Mouse (Mus musculus) heart, postnatal 4 days (tissue): ENCODE measurements around the gene Lipe. TPM values are rescaled to one million over a fixed set of nuclear protein-coding genes. Genes with fewer than 3 reads are reported as not detected.
"Not testable (repeated sequence)": the region's sequence is repeated elsewhere in the genome, so short reads cannot be mapped to it uniquely, and the experiment has no call there.

Experiments used
- DNase-seq: peaks from one replicate; pipeline ENCODE4 v3.0.0; 2021
- total RNA-seq, 2 experiments: library from RNA; stranded (reverse); gene quantifications; 2 replicates each; pipeline ENCODE4 v1.2.3; 2021

Gene Lipe
- total RNA-seq: 10 to 100 TPM; 20.8 to 22.6 TPM

DNA sequence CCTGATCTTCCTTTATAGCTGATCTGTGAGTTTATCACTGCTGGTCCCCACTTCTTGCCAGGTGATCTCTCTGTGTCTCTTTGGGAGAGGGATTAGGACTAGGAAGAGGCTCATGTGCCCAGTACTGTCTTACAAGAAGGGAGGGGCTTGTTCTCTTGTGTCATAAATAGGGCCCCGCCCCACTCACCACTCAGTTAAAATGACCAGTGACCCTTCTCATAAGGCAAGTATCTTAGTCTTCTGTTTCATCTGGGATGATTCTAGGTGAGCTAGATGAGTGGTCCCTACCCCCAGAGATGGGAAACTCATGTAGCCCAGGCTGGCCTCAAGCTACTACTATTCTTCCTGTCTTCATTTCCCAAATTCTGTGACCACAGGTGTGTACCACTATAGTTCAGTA is at the start of gene Lipe:
Gene Lipe, minus strand, starts transcription at position 101 of the 400 bp plus-strand sequence.
- DNase-seq: no peak

DNA sequence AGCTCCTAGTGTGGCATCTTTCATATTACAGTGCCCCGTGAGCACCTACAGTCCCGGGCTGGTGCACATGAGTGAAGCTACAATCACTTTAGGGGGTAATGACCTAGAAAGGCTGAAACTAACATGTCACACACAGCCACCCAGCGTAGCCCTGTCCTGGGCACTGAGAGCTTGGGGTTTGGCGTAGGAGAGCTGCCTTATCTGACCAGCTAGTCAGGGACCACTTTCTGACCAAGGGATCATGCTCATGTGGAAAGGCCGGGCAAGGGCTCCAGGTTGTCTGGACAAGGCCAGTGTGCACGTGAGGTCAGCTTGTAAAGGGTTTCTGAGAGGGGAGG is 42.3 kb upstream of the Lipe start:
- no peak for DNase-seq

DNA sequence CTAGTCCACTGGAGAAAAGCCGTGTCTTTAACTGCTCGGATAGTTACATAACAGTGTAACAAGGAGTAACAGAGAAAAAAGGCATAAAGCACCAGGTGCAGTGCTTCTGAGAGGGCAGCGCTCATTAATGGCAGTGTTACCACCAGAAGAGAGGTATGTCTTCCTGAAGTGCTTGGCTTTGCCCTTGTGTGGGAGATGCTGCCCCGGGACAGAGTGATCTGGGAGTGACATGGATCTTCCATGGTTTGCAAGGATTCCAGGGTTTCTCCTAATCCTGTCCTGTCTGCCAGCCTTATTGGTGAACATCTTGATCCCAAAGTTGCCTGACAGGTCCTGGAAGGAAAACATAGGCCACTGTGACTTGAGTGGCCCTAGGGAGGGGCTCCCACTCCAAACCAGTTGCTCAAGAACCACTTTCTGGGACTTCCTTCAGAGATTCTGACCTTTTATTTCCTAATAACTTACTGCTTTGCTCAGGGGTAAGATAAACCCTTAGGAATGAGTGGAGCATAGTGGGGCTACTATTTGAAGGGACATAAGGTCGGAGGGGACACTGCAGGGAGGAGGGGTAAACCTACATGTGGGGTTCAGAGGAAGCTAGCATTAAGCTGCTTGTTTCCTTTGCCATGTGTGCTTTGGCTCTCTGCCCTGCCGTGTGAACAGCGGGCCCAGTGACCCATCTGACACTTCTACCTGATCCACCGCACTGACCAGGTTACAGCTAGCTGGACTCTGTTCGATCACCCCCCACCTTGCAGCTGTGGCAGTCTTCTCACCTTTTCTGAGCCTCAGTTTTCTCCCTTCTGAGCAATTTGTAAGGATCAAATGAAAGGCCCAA is 41.7 kb upstream of the Lipe start:
- no peak for DNase-seq

DNA sequence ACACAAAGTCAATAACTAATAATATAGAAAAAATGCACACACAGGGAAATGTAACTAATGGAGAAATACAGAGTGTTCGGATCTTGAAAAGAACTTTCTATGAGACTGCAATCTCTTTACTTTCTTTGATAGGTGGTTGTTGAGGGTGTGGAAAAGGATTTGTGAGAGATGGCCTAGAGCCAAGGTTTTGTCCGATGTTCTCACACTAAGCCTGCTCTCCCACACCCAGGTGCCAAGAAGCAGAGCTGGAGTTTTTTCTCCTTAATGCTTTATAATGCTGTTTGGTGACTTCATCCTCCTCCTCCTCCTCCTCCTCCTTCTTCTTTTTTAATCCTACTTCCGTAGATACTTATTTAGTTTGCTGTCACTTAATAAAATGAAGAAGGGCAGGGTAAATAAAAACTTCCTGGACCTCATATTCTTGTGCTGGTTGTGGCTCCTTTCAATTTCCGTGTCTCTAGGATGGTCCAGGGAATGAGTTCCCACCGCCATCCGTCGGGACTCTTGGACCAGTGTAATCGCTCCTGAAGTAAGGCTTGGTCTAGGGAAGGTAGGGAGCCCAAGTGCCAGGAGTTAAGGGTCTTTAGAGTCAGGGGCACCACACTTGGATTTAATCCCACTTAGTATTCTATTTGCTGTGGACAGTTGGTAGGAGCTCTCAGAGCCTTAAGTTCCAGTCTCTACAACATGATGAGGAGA is 40.8 kb upstream of the Lipe start:
- no peak for DNase-seq

DNA sequence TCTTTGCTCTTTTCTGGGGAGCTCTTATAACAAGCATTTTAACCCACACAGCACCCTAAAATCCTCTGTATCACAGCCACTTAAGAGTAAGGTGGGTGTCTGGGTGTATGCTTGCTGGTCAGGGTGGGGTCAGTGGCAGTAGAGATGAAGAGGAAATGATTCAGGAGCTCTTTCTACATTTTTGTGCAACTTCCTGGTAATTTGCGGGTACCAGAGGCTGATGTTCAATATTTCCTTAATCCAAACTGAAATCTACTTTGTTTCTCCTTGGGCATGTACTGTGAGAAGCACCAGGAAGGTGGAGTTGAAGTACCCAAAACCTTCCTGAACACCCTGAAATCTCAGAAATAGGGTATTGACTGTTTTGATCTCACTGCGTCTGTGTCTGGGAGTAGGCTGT is 38.2 kb upstream of the Lipe start:
- no peak for DNase-seq

DNA sequence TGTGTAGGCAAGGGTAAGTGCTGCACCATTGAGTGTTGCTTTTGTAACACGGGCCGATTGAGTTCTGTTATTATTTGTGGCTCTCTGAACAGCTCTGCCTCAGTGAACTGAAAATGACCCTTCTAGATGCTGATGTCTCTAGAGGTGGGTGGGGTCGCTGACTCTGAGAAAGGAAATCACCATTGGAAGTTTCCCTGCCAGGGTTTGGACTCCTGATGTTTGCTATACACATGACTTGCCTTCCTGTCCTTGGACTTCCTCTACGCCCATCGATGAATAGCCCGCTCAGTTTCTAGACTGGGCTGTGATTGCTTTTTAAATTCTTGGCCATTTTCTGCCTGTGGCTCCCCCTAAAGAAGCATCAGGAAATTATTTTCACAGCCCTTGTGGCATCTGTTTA is 37.7 kb upstream of the Lipe start:
- peak; percentile 32 for DNase-seq

DNA sequence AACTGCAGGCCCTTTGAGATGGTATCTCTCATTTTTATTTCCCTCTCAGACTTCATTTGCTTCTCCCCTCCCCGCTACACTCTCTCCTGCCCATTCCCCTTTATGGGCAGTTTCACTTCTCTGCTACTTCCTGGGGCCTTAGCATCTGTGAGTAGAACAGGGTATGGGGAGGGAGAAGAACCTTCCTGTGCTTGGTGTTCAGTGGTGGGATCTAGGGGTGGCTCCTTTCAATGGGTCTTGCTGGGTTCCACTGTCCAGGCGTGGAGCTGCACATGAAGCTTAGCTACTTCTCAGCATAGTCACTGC is 37.0 kb upstream of the Lipe start:
- no peak for DNase-seq

DNA sequence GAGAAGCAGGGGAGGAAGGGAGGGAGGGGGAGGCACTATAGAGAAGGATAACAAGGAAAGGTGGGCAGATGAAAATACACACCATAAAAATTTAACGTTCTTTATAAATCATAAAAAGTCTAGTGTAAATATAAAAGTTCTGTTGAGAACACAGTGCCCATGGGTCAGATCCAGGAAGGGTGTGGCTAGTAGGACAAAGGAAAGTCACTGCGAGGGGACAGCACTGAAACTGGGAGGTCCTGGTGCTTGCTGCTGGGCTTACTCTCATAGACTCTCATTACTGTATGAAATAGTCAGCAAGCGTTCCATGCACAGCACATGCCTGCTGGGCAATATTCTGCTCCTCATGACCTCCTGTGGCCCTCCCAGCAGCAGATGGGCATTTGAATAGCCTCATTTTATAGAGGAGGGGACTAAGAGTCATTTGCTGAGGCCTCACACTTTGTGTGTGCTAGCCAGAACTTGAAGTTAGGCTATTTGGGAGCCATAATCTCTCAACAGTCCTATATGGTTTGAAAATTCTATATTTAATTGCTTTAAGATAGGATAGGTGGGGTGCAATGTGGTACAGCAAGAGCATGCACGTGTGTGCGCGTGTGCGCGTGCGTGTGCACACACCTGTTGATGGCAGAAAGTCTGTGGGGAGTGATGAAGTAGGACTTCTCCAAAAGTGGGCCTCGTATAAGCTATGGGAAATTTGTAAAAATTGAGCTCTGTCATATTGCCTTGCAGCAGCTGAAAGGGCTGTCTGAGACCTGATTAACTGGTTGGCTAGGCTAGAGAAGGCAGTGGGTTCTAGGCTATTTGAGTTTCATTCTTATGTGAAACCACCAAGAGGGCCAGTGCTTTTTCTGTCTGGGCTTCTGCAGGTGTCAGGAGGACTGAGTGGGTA is 36.4 kb upstream of the Lipe start:
- no peak for DNase-seq

DNA sequence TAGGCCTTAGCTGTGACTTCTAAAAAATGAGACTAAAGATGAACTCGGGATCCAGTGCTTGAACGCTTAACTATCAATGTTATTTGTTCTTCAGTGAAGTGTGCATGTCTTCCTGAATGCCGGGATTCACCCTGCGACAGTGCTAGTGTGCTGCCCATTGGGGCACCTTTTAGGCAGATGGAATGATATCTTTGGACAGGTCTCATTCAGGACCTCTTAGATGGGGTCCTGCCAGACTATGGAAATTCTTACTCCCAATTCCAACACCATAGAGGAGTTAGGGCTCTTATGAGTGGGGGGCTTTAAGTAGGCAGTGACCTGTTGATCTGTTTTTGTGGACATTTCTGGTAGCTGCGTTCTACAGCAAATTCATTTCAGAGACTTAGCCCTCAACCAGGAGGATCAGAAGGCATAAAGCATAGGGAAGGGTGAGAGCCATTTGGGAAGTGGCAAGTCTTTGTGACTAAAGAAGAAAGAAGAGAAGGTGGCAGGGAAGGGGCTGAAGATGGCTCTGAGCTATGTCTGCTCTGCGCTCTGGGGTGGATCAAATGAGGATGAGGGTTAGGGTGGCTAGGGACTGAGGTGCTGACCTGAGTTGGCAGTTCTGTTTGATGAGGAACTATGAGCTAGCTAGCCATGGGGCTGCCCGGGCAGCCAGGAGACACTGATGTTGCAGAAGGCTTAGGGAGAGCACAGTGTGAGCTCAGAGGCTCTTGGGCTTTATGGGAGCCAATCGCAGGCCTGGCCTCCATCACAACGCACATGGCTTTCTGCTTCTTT is 35.5 kb upstream of the Lipe start:
- no peak for DNase-seq

DNA sequence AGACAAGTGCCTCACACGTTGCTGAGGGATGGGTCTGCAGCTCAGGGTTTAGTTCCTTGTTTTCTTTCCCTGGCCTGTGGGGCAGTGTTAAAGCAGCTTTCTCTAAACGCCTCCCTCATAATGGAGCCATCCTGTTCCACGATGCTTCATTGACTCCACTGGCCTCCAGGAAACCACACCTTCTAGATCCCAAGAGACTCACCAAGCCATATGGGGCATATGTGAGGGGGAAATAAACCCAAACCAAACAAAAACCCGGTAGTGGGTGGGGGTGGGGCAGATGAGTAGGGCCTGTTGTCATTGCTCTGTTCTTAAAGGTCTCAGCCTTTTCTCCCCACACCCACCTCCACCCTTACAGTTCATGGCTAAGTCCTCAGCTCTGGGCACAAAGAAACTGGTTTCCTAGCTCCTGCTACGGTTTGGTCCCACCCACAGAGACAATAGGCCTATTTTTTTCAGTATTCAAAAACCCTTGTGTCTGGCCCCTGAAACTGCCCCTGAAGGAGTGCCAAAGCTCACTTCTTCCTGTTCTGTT is 34.6 kb upstream of the Lipe start:
- peak; percentile 29 for DNase-seq

DNA sequence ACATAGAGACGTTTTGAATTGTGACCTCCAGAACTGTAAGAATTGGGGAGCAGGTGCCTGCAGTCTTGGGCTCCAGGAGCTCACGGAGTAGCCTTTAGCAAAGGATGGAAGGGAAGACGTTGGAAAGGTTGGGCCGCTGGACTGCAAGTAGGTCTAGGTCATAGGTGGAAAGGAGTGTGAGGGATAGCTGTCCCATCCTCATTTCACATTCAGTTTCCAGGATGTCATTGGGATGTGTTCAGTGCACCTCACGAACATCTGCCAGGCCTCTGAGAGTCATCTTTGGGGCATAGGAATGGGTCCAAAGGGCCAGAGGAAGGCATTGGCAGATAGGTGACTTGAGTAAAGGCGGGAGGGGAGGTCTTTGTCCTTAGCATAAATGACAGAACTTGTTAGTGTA is 33.9 kb upstream of the Lipe start:
- DNase-seq: no peak

DNA sequence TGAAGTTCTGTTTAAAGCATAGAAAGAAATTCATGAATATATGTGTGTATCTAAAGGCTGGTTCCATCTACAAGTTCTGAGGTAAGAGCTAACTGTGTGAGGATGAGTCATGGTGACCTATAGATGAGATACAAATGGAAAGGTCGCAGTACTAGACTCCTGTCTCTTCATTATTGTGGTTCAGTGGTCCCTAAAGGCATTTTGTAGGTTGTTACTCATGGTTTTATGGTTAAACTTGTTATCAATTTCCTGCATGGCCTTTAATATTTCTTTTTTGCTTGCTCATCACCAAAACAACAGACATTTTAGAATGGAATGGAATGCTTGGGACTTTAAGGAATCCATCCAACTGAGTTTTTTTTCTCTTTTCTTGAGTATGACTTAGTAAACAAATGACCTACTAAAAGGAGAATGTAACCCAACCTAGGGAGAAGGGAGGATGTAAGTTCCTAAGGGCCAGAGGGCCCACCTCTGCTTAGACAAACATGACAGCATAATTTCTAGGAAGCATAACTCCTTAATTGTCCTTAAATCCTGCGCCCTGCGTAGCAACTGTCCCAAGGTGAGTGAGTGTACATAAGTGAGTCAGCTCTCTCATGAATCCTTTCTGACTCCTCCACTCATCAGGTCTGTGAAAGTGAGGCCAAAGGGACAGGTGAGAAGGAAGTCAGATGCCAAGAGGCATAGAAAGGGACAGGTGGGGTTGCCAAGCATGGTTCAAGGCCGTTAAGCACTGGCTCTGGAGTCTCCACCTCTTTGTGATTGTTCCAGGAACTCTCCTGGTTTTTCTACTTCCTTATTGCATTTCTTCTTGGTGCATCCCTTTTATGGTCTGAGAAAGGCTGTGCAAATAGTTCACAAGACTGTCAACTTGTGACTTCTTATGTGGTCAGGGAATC is 31.6 kb upstream of the Lipe start:
- no peak for DNase-seq

DNA sequence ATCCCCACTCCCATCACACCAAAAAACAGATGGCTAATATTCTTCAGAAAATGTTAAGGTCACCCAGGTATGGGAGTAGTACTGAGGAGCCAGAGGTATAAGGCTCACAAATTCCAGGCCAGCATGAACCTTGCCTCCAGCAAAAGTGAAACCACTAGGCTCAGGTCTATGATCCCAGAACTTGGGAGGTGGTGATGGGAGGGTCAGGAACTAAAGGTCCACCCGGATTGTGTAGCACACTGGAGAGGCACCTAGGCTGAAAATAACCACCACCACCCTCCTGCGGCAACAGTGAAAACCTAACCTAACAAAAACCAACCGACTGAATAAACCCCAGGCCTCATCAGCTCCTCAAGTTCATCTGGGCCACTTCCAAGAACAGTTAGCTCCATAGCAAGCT is 29.8 kb upstream of the Lipe start:
- DNase-seq: no peak

DNA sequence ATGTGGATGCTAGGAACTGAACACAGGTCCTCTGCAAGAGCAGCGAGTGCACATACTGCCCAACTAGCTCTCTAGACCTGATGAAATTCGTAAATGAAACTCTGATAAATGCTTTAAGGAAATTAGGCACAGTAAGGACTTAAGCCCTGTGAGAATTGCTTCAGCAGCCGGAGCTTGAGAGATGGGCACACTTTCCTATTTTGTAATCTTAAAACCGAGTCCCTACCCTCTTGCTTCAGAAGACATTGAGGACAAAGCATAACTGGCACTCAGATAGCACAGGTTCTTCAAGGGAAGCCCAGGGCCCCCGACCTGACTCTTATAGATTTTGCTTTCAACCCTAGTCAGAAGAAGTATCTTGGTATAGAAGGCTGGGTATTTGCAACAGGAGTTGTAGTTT is 28.6 kb upstream of the Lipe start:
- no peak for DNase-seq

DNA sequence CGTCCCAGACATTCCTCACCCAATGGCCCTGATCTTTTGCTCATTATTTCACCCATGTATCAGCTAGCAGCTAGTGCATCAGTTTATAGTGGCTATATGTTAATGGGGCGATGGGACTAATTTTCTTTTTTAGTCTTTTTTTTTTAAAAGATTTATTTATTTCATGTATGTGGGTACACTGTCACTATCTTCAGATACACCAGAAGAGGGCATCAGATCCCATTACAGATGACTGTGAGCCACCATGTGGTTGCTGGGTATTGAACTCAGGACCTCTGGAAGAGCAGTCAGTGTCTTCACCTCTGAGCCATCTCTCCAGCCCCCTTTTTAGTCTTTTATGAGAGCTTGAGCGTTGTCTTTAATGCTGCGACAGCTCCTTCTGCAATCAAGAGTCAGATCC is 27.9 kb upstream of the Lipe start:
- not testable (repeated sequence) for DNase-seq

DNA sequence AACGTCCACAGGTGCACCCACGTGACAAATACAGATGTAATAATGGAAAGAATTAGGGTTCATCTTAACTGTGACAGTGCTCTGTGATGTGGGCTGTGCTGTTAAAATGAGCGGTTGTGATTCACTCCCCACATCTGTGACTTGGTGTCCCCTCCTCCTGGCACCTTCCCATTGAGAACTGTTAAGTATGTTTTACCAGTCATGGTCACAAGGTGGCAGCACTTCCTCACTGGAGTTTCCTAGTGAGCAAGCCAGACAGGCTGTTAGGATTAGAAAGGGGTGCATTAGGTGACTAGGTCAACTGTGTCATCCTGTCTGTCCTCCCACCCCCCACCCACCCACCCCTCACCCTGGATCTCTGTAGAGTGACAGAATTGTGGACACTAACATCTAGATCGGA is 25.9 kb upstream of the Lipe start:
- DNase-seq: peak; percentile 90

DNA sequence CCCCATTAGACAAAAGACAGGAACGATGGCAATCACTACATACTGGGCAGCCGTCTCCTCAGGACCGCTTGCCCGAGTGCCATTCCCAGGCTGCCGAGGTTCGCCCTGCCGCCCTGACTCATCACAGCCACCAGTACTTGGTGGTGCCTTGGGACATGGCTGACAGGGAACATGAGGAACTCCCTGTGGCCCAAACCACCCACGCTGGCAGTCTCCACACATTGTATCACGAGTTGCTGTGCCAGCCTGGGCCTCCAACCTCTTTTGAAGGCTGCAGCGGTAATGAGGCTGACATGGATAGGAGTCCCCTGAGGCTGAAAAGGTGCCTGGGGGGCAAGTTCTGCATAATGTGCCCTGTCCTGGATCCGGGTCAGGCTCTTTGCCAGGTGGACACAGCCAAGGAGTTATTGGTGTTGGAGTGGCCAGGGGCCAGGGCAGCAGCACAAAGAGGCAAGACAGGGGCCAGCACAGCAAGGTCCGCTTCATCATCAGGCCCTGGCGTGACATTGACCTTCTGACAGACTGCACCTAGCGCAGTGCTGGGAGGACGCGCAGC is 23.9 kb upstream of the Lipe start:
- DNase-seq: no peak

DNA sequence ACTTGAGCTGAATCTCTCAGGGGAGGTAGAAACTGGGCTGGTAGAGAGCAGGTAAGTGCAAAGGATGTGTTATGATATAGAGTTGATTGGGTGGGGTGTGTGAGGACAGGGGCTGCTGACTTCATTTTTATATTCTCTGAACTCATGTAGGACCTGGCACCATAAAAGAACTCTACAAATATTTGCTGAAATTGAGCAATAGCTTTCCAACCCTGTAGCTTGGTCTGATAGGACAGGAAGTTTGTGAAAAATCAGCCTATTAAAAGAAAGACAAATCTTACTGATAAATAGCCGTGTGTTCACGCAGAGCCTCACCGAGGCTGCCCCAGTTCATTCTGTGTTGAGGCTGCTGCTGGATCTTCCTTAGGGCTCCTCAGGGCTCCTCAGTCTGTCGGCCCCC is 21.4 kb upstream of the Lipe start:
- DNase-seq: no peak

DNA sequence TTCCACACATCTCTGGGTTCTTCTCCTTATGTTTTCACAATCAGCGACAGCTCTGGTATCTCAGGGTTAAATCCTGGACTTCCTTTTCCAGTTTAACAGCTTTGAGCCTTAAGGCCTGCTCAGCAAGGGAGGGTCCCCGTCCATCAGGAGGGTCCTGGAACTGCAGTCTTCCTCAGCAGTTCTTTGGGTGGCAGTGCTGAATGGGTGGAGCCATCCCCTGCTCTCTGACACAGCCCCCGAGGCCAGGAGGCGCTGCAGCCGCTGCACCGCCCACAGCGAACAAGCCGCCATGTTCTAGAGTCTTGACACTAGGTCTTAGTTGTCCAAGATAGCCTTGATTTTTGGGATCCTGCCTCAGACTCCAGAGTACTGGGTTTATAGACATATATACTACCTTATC is 21.0 kb upstream of the Lipe start:
- DNase-seq: no peak

DNA sequence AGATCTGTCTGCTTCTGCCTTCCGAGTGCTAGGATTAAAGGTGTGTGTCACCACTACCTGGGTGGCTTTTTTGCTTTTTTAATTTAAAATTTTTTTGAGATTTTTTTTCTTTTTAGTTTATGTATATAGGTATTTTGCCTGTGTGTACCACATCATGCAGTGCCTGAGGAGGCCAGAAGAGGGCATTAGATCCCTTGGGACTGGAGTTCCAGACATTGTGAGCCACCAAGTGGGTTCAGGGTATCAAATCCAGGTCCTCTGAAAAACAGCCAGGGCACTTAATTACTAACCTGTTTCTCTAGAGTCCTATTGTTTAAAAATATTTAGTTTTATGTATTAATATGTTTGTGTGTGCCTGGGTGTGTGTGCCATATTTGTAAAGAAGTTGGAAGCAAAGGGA is 19.1 kb upstream of the Lipe start:
- DNase-seq: no peak

DNA sequence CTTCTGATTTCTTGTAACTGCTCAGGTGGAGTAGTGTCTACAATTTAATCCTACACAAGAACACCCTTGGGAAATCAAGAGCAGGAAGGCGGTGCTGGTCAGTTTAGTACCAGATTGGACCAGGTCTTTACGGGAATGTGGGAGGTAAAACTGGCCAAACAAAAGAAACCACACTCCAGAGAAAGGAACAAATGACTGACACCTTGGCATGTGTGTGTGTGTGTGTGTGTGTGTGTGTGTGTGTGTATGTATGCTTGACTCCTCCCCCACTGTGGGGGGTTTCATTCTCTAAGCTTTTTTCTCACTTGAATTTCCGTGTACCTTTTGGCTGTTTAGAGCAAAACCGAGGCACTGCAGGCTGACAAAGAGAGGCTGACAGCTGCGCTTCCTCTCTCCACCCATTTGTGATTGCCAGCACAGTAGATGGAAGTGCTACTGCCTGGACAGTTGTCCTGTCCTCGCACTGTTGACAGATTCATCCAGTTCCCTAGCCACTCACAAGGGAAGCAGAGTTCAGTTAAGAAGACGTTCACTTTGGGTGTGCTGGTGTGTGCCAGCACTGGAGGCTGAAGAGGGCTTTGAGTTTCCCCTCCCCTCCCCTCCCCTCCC is 14.4 kb upstream of the Lipe start, which contains the start of gene Cxcl17:
Gene Cxcl17, minus strand, starts transcription at position 54 of the 609 bp plus-strand sequence.
- no peak for DNase-seq
